Mouse (Mus musculus) hematopoietic stem cell, adult 5-6 weeks (primary cell): ENCODE data around the gene Camk1d. TPM values are rescaled to one million over a fixed set of nuclear protein-coding genes. Genes with fewer than 3 reads are reported as not detected.

ENCODE experiments used
- ATAC-seq, 2 experiments: fragments of 125-278 bp in 1 of 2; replicated peaks in 1 of 2; 2 replicates each; pipeline ENCODE4 v1.8.0; 2016 to 2017; ENCODE audit warnings: inconsistent platforms in 2 of 2, mild to moderate bottlenecking in 2 of 2, moderate number of reproducible peaks in 2 of 2, low read depth in 1 of 2, moderate TSS enrichment in 1 of 2; ENCODE audit not compliant: low FRiP score in 2 of 2, poor library complexity in 2 of 2, severe bottlenecking in 2 of 2, insufficient read depth in 1 of 2, low TSS enrichment in 1 of 2
- total RNA-seq: library from RNA; stranded (forward); fragments of 172-1452, 232-1000 nt; gene quantifications from 2 replicates; pipeline ENCODE4 v1.2.3, GENCODE M21; 2017

Camk1d gene
- total RNA-seq, 1 experiment from 2014 or later = 7.8 TPM

- no peak for ATAC-seq
These were observed 717 bp upstream of the Camk1d start for GRCm38 (mm10) chr2:5715054-5715410.

DNA sequence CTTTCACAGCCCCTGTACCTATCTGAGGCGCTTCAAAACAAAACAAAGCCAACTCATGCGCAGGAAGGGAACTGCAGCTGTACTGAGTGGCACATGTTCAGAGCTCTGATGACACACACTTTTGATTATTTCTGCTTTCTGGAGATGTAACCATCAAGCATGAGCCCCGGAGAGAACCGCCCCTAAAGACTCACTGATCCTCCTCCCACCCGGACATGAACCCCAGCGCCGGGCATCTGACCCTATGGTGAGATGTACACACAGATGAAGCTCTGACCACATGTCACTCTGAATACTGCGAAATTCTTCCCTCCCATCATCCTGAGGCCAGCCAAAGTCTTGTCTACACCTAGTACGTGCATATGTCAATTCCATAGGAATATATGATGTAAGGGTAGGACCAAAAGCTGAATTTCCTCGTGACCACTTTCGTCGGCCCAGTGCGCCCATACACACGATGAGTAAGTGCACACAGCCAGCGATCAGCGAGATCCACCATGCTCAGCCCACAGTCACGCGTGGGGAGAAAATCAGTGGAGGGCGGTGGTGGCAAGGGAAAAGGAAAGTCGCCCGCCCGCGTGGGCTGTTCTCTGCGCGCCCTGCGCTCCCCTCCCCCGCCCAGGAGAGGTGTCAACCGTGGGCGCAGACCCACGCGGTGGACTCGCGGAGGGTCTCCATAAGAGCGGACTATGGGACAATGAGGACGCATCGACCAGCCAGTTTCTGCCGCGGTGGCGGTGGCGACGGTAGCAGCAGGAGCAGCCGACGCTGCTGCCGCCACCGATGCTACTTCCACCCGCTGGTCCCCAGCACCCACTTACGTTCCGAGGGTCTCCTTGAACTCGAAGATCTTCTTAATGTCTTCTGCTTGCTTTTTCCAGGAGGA is 747 bp downstream of the Camk1d start:
- peak; percentile 40 to 47 for ATAC-seq

- no peak for ATAC-seq
These were observed 2.1 kb downstream of the Camk1d start for GRCm38 (mm10) chr2:5712255-5712654.

DNA sequence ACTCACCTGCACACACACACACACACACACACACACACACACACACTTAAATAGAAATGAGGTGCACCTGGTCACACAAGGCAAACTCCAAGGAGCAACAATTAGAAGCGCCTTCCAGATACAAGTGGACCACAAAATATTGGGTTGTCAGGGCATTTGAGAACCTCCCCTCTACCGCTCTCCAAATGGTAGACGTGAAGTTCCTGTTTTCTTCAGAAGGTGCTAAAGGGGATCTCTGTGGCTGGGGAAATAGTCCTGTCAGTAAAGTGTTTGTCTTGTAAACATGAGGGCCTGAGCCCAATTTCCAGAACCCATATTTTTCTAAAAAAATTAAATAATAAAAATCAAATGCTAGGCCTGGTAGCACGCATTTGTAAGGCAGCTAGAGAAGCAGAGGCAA is 4.4 kb downstream of the Camk1d start:
- peak in 1 of 2 experiments; percentile 19; a peak in 2 of 4 replicates for ATAC-seq

DNA sequence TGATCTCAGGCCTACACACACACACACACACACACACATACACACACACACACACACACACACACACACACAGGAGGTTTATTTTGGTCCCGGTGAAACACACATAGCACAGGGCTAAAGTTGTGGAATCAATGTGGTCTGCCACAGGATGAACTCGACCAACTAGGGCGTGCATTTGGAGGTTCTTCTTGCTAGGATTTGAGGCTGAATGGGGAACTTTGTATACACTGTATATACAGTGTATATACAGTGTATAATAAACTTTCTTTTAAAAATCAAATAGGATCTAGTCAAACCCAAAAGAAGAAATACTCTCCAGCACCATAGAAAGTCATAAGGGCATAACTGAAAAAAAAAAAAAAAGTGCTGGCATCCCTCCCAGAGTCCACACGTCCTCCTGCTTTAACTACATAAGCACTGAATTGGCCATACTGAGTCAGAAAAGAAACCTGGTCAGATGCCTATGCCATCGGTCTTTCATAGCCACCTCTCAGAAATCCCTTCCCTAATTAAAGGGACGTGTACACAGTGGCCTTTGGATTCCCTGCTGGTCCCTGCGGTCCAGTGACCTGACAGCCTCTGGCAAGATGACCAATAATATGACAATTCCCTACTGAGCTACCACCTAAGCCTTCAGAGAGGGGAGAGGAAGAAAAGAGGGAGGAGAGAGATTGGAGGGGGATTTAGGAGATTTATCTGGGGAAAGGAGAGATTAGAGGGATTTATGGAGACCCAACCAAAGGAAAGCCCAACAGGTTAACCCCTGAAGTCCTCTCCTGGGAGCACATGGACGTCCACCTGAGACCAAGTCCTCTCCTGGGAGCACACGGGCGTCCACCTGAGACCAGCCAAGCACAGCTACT is 6.2 kb downstream of the Camk1d start:
- no peak for ATAC-seq

DNA sequence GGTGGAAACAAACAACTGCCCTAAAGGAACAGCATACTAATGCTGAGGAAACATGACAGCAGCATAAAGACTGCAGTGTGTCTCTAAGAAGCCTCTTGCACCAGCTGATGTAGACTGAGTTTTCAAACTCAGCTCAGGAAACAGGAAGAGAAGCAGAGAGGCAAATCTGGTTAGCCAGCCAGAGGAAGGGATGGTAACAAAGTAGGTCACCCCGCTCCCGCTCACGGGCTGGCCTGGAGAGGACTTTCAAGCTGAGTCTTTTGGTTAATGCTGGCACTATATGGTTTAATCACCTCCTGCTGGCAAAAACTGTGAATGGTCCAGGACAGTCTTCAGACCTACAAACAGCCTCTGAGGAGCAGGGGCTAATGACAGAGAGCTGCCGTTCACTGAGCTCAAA is 7.7 kb downstream of the Camk1d start:
- peak in 1 of 2 experiments; percentile 23; a peak in 1 of 4 replicates for ATAC-seq

GRCm38 (mm10) chr2:5702370-5702769 is 11.9 kb downstream of the Camk1d start:
- ATAC-seq = no peak

DNA sequence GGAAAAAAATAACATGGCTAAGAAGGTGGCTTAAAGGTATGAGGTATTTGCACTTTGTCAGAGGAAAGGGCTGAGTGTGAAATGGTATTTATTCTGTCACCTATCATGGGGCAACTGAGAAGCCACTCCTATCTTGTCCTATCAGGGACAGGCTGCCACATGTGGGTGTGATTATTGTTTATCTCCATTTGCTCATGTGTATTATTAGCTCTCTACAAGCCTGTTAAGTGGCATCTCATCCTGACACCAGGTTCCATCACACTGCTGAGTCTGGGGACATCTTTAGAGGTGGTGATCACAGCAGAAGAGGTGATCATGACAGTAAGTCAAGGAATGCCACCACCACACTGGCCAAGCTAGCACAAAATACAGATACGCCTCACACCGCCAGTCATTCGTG is 13.4 kb downstream of the Camk1d start:
- no peak for ATAC-seq

DNA sequence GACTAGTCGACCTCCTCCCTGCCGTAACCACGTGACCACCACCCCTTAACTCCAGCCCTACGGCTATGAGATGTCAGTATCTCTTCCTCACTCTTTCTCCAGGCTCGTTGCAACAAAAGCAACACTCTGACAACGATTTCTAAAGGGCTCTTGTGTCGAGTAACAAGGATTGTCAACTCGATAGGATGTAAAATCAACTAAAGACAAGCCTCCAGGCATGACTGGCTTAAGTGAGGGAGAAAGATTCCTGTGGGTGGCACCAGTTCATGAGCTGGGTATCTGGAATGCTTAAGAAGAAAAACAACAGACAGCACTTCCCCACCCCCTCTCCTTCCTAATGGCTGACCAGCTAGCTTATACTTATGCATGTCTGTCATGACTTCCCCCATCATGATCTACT is 15.9 kb downstream of the Camk1d start:
- ATAC-seq = no peak

GRCm38 (mm10) chr2:5694094-5694493 is 20.2 kb downstream of the Camk1d start:
- ATAC-seq = no peak

- no peak for ATAC-seq
These were observed 22.6 kb downstream of the Camk1d start for GRCm38 (mm10) chr2:5691729-5692128.

DNA sequence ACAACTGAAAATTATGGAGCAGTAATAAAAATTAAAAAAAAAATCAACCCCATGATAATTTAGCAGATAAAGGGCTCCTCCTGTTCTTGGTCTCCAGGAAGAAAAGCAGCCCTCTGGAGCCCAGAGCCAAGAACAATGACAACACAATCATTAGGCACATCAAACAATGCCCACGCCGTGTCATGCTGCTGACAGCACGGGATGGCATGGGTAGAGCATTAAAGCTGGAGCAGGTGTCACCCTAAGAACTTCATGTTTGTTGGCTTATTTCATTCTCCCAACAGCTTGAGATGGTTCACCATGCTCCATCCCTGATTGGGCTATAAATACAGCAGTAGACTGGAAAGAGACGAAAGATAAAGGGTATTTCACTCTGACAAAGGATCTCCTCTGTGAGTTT is 30.9 kb downstream of the Camk1d start:
- no peak for ATAC-seq

- ATAC-seq = no peak
These were observed 32.4 kb downstream of the Camk1d start for GRCm38 (mm10) chr2:5681909-5682308.

- ATAC-seq = no peak
These were observed 33.0 kb downstream of the Camk1d start for GRCm38 (mm10) chr2:5681302-5681701.

DNA sequence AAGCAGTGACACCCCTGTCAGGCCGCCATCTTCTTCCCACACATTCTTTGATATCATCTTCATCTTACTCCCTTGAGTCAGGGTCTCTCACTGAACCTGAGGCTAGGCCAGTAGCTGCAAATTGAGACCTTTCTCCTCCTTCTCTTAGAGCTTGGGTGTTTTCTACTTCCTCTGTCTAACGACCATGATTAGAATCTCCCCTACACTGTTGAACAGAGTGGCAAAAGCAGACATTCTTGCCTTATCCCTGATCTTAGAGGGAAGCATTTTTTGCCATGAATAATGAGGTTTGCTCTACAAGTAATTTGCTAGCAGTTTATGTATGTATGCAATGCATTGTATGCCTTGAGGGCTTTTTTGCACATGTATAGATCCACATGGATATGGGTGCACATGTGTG is 35.3 kb downstream of the Camk1d start:
- no peak for ATAC-seq

DNA sequence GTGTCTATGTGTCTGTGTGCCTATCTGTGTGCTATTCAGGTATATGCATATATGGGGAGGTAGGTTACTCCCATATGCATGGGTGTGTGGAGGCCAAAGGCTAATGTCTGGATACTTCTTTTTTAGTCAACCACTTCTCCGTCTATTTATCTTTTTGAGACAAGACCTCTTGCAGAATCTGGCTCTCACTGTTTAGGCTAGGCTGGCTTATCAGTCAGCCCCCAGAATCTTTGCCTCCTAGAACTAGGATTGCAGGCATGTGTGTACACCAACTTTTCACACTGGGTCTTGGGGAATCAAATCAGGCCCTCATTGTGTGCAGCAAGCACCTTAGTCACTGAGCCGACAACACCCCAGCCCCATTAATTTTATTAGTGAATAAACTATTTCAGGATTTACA is 36.8 kb downstream of the Camk1d start:
- ATAC-seq = no peak

DNA sequence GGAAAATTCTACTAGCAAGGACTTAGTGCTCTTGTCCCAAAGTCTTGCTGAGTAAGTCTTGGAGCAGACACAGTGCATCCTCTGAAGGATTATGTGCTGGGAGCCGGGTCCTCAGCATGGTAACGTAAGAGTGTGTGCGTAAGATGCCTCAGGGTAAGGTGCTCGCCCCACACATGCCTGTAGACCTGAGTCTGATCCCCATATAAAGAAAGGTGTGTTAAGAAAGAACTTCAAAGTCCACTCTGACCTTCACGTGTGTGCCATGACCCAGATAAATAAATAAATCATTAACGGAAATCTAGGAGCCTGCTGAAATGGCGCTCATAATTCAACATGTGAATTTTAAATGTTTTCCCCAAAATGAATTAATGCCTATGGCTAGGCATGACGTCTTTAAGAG is 37.5 kb downstream of the Camk1d start:
- ATAC-seq = no peak

DNA sequence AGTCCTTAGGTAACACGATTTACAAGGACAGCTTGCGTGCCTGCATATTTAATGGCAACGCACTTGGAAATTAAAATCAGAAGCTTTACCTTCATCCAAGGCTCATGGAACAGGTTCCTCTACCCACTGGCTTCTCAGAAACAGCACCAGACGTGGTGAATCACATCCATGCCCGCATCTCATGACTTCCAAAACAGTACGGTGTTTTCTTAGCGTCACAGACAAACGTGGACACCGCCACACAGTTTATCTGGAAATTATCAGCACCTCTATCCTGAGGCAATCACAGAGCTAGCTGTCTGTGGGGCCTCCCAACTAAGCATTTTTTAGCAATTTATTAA is 38.2 kb downstream of the Camk1d start:
- ATAC-seq = no peak
